Mouse (Mus musculus) bone marrow macrophage, adult 2 months (primary cell): Measurements from ENCODE around the gene Nmnat3.

Experiments
- CTCF ChIP-seq: IDR thresholded peaks from 2 replicates; pipeline ENCODE4 v1.5.1; 2012; ENCODE audit warnings: low read depth, mild to moderate bottlenecking, low read length, moderate library complexity
- POLR2A ChIP-seq: IDR thresholded peaks from 2 replicates; pipeline ENCODE4 v1.6.1; 2012; ENCODE audit warnings: mild to moderate bottlenecking, low read depth, low read length, borderline replicate concordance

GRCm38 (mm10) chr9:98313587-98313986 lies 26.4 kb downstream of the Nmnat3 start:
- no peak for TF ChIP-seq CTCF
- no peak for TF ChIP-seq POLR2A
